Mouse (Mus musculus): Measurements from ENCODE around the gene Xdh.

DNA sequence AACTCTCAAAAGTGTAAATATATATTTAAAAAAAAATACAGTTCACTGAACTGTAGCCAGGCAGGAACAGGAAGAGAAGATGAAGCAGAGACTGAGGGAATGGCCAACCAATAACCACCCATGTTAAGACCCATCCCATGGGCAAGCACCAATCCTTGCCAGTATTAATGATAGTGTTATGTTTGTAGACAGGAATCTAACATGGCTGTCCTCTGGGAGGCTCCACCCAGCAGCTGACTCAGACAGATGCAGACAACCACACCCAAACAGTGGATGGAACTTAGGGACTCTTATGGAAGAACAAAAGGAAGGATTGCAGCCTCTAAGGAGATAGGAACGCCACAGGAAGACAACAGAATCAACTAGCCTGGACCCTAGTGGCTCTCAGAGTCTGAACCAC lies 32.9 kb upstream of the Xdh start:
- TF ChIP-seq CTCF (IDR thresholded peaks at IDR 0.05; ENCODE audit: borderline replicate concordance, insufficient read depth, low read length): no peak
- no peak for TF ChIP-seq POLR2A (IDR thresholded peaks at IDR 0.05; ENCODE audit: low read depth, low read length)

Measured in embryonic fibroblast, embryonic 13.5 days (primary cell).